Mouse (Mus musculus): ENCODE results near the gene Maea. TPM values are rescaled to one million over a fixed set of nuclear protein-coding genes. Genes with fewer than 3 reads are reported as not detected.

Maea gene
- polyA plus RNA-seq (2015; fragmentation: Nextera tagmentation; extraction: Ambion mirVana) = 107 and 122 TPM in 2 replicates

DNA sequence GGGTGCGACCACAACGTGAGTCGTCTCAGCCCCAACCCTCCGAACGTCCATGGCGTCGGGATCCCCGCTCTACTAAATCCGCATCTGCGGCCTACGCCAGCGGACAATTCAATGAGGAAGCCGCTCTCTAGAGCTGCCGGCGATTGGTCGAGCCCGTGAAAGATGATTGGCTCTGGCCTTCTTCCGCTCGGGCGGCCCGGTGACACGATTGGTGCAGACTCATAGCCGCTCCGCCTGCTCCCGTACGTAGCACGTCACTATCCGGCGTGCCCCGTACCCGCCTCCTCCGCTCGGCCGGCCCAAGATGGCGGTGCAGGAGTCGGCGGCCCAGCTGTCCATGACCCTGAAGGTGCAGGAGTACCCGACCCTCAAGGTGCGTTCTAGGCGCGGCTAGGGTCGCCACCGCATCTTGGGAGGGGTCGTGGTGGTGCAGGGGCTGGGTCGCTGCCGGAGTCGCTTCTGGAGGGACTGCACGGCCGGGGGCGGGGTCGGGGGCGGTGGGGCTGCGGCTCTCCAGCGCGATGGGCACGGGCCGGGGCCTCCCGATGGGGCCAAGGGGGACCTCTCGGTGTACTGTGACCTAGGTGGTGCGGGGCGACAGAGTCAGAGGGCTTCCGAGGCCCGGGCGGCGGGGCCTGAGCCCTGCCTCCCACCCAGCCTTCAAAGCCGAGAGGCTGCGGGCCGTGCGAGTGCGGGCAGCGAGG lies at the start of gene Maea:
Gene Maea (plus strand): TSS at position 237 of the 704 bp plus-strand sequence.
- 0 out of 2 replicates have a peak, but pooled peaks cover 4% of the 10 kb centered on the region for H3K9me3 ChIP-seq (replicated peaks)
- H3K27ac ChIP-seq = peak within 1 kb of the TSS; percentile 75
- H3K4me2 ChIP-seq = peak within 1 kb of the TSS; percentile 90
- ATAC-seq = peak; percentile 100
- under 1% methylated on average over 71 of the region's 71 CpGs for WGBS
- peaks cover 5% of the 10 kb centered on the region; the same call in 1 of the 2 replicates for H3K36me3 ChIP-seq (ENCODE audit: poor library complexity, severe bottlenecking)
- peak within 1 kb of the TSS; percentile 98 for H3K9ac ChIP-seq
- no peaks in the 10 kb centered on the region for H3K27me3 ChIP-seq
- peaks cover 20% of the 10 kb centered on the region for H3K4me1 ChIP-seq
- H3K4me3 ChIP-seq = peak within 1 kb of the TSS; percentile 99

DNA sequence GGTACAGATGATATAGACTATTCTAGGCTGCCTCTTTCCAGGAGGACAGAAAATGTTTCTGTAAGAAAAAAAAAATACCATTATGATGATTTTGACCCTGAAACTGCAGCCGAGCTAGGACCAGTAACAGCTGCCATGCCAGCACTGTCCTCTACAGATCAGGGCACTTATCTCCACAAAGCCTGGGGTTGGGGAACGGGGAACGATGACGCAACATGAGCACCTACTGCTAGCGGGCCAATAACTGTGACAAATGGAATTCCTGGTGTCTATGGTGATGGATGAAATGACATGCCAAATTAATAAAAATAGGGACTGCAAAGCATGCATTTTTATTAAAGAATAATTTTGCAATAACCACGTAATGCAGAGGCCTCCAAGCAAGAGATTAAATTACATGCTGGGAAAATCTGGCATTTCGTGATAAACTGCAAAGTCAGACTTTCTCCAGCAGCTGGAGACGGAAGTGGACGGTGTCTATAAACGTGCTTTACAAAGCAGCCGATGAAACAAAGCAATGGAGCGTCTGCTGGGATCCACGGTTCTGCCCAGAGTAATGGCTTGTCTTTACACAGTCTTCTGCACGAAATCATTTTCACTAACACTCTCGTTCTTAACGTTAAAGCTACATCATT lies 41.4 kb upstream of the Maea start:
- no peak overlapping the region for H3K27ac ChIP-seq
- H3K9ac ChIP-seq = 0 out of 2 replicates have a peak overlapping the region, but pooled peaks have one; percentile 1
- H3K4me2 ChIP-seq = no peak overlapping the region
- ATAC-seq = no peak
- H3K9me3 ChIP-seq (replicated peaks) = no peaks in the 10 kb centered on the region
- H3K27me3 ChIP-seq = no peaks in the 10 kb centered on the region
- H3K4me3 ChIP-seq = no peak overlapping the region
- H3K4me1 ChIP-seq = no peaks in the 10 kb centered on the region
- WGBS = 73% methylated on average over 16 of the region's 16 CpGs
- H3K36me3 ChIP-seq (ENCODE audit: poor library complexity, severe bottlenecking) = no peaks in the 10 kb centered on the region

DNA sequence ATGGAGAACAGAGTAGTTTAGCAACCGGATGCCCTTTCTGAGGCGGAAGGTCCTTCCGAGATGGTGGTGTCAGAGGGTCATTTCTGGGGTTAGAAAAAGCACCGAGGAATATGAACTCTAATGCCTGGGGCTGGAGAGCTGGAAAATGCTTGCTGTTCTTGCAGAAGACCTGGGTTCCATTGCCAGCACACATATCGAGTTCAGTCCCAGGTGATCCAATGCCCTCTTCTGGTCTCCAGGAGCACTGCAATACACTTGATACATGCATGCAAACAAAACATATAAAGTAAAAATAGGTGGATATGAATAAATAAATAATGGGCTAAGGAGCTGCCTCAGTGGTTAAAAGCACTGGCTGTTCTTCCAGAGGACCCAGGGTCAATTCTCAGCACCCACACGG lies 38.1 kb upstream of the Maea start:
- Histone ChIP-seq H3K4me1 (no peaks in the 10 kb centered on the region), H3K27ac (no peak overlapping the region), H3K9ac (no peak overlapping the region), H3K4me2 (no peak overlapping the region), H3K9me3 (replicated peaks) (no peaks in the 10 kb centered on the region), H3K27me3 (no peaks in the 10 kb centered on the region), H3K36me3 (ENCODE audit: poor library complexity, severe bottlenecking) (no peaks in the 10 kb centered on the region), H3K4me3 (no peak overlapping the region)
- ATAC-seq = no peak
- 71% methylated on average over 6 of the region's 6 CpGs for WGBS

DNA sequence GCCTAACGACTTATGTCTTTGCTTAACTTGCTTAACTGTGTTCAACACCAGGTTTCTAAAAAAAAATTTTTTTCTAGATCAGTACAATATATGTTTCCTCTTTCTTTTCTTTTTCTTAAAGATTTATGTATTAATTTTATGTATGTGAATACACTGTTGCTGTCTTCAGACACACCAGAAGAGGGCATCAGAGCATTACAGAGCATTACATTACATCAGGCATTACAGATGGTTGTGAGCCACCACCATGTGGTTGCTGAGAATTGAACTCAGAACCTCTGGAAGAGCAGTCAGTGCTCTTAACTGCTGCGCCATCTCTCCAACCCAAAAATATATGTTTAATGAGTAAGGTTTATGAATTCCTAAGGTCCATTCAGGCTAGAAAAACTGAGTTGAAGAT lies 33.5 kb upstream of the Maea start:
- WGBS = 84% methylated on average over 2 of the region's 2 CpGs
- H3K9me3 ChIP-seq (replicated peaks) = no peaks in the 10 kb centered on the region

DNA sequence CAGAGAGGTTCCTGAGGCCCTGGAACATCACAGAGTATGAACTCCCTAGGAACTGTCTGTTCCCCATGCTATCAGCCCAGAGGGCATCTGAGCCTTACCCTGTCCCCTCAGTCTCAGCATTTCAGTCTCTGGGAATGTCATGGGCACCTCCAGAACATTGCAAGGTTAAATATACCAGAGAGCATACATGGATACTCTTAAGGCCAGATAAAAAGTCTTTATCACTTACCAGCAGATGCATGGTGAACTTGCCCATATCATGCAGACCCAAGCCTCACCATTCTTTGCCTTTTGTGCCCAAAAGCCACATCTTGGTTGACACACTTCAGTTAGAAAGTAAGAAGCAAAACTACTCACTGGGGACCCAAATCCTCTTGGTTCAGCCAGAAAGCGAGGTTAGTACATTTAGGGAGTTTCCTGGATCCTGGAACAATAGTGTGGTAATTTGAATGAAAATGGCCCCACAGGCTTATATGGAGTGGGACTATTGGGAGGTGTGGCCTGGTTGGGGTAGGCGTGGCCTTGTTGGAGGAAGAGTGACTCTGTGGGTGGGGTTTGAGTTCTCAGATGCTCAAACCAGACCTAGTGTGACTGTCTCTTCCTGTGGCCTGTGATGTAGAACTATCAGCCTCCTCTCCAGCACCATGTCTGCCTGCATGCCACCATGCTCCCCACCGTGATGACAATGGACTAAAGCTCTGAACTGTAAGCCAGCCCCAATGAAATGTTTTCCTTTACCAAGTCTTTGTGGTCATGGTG lies 24.4 kb upstream of the Maea start:
- no peaks in the 10 kb centered on the region for H3K36me3 ChIP-seq (ENCODE audit: poor library complexity, severe bottlenecking)
- 56% methylated on average over 3 of the region's 3 CpGs for WGBS
- no peak overlapping the region for H3K9ac ChIP-seq
- no peak overlapping the region for H3K27ac ChIP-seq
- H3K4me1 ChIP-seq = no peaks in the 10 kb centered on the region
- no peak overlapping the region for H3K4me2 ChIP-seq
- H3K27me3 ChIP-seq = no peaks in the 10 kb centered on the region
- no peaks in the 10 kb centered on the region for H3K9me3 ChIP-seq (replicated peaks)
- no peak overlapping the region for H3K4me3 ChIP-seq
- ATAC-seq = no peak

More for the DNA sequence above, 33.5 kb upstream of the Maea start:
- ATAC-seq = no peak
- Histone ChIP-seq H3K36me3 (ENCODE audit: poor library complexity, severe bottlenecking) (no peaks in the 10 kb centered on the region), H3K4me2 (no peak overlapping the region), H3K27me3 (no peaks in the 10 kb centered on the region), H3K27ac (no peak overlapping the region), H3K4me1 (no peaks in the 10 kb centered on the region), H3K4me3 (no peak overlapping the region), H3K9ac (no peak overlapping the region)

DNA sequence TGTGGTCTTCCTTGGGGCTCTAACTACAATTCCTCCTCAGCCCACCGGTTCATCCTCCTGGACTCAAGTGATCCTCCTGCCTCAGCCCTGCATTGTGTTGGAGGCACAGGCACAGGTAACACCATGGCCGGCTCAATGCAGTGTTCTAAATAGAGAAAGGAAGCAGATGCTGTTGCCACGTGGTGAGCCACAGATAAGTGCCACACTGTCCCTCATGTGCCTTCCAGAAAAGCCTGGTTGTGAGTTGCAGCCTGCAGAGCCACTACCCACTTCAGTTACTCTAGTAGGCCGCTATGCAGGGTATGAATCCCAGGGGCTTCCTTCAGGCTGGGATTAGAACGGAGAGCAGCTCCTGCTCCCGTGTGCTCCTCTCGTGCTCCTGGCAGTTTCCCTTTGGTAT lies 23.1 kb upstream of the Maea start:
- no peak for ATAC-seq
- no peak overlapping the region for H3K4me2 ChIP-seq
- 85% methylated on average over 7 of the region's 7 CpGs for WGBS
- no peaks in the 10 kb centered on the region for H3K4me1 ChIP-seq
- H3K4me3 ChIP-seq = no peak overlapping the region
- H3K9ac ChIP-seq = no peak overlapping the region
- H3K27me3 ChIP-seq = no peaks in the 10 kb centered on the region
- no peaks in the 10 kb centered on the region for H3K9me3 ChIP-seq (replicated peaks)
- no peaks in the 10 kb centered on the region for H3K36me3 ChIP-seq (ENCODE audit: poor library complexity, severe bottlenecking)
- no peak overlapping the region for H3K27ac ChIP-seq

DNA sequence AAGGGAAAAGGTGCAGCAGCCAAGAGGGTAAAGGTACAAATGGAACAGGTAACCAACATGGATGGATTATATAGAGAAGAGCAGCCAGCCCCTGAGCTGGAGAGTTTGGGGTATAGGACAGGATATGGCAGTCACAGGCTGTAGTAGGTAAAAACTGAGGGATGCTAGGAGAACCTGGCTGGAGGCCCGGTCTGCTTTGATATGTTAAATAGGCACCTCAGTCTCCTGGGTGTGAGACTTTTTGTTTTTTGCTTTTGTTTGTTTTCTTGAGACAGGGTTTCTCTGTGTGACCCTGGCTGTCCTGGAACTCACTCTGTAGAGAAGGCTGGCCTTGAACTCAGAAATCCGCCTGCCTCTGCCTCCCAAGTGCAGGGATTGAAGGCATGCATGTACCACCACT lies 10.8 kb upstream of the Maea start:
- ATAC-seq = no peak
- no peak overlapping the region for H3K9ac ChIP-seq
- no peak overlapping the region for H3K27ac ChIP-seq
- no peaks in the 10 kb centered on the region for H3K4me1 ChIP-seq
- H3K36me3 ChIP-seq (ENCODE audit: poor library complexity, severe bottlenecking) = no peaks in the 10 kb centered on the region
- H3K4me3 ChIP-seq = no peak overlapping the region
- H3K27me3 ChIP-seq = no peaks in the 10 kb centered on the region
- H3K4me2 ChIP-seq = no peak overlapping the region
- WGBS = 50% methylated on average over 2 of the region's 2 CpGs
- H3K9me3 ChIP-seq (replicated peaks) = no peaks in the 10 kb centered on the region

DNA sequence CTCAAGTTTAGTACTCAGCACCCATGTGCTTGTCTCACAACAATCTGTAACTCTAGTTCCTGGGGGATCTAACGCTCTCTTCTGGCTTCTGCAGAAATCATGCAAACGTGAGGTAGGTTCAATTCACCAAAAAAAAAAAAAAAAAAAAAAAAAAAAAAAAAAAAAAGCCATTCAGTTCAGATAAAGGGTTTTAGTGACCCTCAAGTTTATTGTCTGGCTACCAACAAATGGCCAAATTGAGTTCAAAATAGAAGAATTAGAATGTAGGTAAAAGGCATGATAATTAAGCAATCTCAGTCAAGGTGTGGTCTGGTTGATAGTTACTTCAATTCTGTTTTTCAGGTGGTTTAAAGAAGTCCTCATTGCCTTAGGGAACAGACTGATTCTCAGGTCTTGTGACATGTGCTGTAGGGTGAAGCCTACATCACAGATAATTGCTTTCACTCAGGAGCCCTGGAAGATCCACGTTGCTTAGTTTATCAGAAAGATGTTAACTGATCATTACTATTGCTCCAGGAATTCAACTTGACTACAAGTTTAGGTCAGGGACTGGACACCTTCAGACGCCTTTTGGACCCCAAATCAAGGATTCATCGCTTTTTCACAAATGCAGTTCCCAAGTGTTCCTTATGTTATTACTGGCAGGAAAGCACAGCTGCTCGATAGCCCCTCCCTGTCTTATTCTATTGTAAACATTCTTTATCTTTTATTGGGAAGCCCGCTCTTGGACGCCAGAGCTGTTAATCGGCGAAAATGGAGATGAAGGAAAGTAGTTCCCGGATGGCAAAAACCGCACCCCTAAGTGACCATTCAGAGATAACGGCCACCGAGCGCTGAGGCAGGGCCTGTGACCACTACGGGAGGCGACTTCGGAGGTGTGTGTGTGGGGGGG lies 682 bp upstream of the Maea start:
- 23% methylated on average over 18 of the region's 18 CpGs for WGBS
- no peaks in the 10 kb centered on the region for H3K27me3 ChIP-seq

DNA sequence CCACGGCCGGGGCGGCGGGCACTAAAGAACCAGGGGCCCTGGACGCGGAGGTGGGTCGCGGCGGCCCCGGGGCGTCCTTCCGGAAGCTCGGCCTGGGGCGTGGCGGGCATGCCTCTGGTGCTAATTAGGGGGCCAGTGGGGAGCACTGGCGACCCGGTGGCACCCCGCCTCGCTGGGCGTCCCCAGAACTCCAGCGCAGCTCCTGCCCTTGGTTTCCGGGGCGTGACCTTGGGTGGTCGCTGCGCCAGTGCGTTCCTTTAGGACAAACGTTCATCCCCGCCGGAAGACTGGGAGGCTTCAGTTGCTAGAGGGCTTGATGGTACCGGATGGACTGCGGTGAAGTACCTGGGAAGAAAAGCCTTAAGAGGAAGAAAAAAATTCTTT lies 660 bp downstream of the Maea start:
- no peaks in the 10 kb centered on the region for H3K27me3 ChIP-seq
- WGBS = 0% methylated on average over 18 of the region's 31 CpGs
- H3K4me3 ChIP-seq = peak overlapping the region; percentile 99
- peaks cover 20% of the 10 kb centered on the region for H3K4me1 ChIP-seq
- peak overlapping the region; percentile 90 for H3K4me2 ChIP-seq
- peaks cover 5% of the 10 kb centered on the region; the same call in 1 of the 2 replicates for H3K36me3 ChIP-seq (ENCODE audit: poor library complexity, severe bottlenecking)
- 0 out of 2 replicates have a peak, but pooled peaks cover 4% of the 10 kb centered on the region for H3K9me3 ChIP-seq (replicated peaks)
- peak overlapping the region; percentile 98 for H3K9ac ChIP-seq
- peak overlapping the region; percentile 66; the same call in 1 of the 2 replicates for H3K27ac ChIP-seq
- no peak; the same call in 1 of the 2 replicates for ATAC-seq

More for the DNA sequence above, 682 bp upstream of the Maea start:
- 0 out of 2 replicates have a peak, but pooled peaks cover 4% of the 10 kb centered on the region for H3K9me3 ChIP-seq (replicated peaks)
- ATAC-seq = no peak
- H3K4me1 ChIP-seq = peaks cover 20% of the 10 kb centered on the region
- peak overlapping the region; percentile 99 for H3K4me3 ChIP-seq
- peak overlapping the region; percentile 75 for H3K27ac ChIP-seq
- peak overlapping the region; percentile 73 for H3K9ac ChIP-seq
- peaks cover 5% of the 10 kb centered on the region; the same call in 1 of the 2 replicates for H3K36me3 ChIP-seq (ENCODE audit: poor library complexity, severe bottlenecking)
- peak overlapping the region; percentile 90 for H3K4me2 ChIP-seq

DNA sequence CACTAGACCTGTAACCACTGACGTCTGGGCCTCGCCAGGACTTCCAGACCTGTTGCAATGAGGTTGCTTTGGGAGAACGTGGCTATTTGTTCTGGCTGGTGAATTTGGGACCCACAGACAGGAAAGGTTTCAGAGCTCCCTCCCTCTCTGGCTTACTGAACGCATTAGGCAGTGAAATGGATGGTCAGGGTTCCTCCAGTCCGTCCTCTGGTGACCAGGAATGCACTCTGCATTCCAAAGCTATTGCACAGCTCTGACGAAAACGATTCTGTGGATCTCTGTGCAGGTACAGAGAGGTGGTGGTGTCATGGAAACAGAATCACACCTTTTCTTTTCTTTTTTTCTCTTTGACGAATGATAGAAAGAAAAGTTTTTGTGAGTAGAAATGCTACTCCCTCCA lies 1.9 kb downstream of the Maea start:
- Histone ChIP-seq H3K4me2 (peak overlapping the region; percentile 90), H3K27ac (no peak overlapping the region), H3K36me3 (ENCODE audit: poor library complexity, severe bottlenecking) (peaks cover 5% of the 10 kb centered on the region; the same call in 1 of the 2 replicates), H3K4me1 (peaks cover 20% of the 10 kb centered on the region), H3K27me3 (no peaks in the 10 kb centered on the region), H3K9me3 (replicated peaks) (0 out of 2 replicates have a peak, but pooled peaks cover 4% of the 10 kb centered on the region), H3K9ac (0 out of 2 replicates have a peak overlapping the region, but pooled peaks have one; percentile 12), H3K4me3 (peak overlapping the region; percentile 99; the same call in 1 of the 2 replicates)
- no peak for ATAC-seq
- WGBS = 81% methylated on average over 8 of the region's 8 CpGs

DNA sequence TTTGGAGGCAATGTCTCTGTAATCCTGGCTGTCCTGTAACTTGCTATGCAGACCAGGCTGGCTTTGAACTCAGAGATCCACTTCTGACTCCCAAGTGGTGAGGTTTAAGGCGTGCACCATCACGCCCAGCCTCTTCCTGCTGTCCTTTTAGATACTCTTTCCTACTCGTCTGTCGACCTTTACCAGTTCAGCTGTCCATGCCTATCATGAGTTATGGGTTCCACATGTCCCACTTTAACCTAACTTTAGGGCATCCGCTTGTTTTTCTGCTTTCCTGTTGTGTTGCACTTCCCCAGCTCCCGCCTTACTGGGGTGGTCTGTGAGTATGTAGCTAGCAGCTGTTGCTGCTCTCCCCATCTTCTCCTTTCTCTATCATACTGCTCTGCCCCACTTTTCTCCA lies 5.9 kb downstream of the Maea start:
- Histone ChIP-seq H3K4me2 (no peak overlapping the region), H3K9me3 (replicated peaks) (no peaks in the 10 kb centered on the region), H3K4me1 (peaks cover 17% of the 10 kb centered on the region), H3K36me3 (ENCODE audit: poor library complexity, severe bottlenecking) (peaks cover 13% of the 10 kb centered on the region), H3K4me3 (no peak overlapping the region), H3K9ac (no peak overlapping the region), H3K27ac (no peak overlapping the region), H3K27me3 (no peaks in the 10 kb centered on the region)
- no peak for ATAC-seq
- 92% methylated on average over 6 of the region's 6 CpGs for WGBS
